Mouse (Mus musculus): ENCODE measurements around the gene Sult6b1. TPM values are rescaled to one million over a fixed set of nuclear protein-coding genes. Genes with fewer than 3 reads are reported as not detected.

Gene Sult6b1
- total and polyA plus RNA-seq, 2 experiments from 2014 or later = not detected

GRCm38 (mm10) chr17:78937229-78937853 lies 30.5 kb upstream of the Sult6b1 start:
- DNase-seq (ENCODE audit: low spot score) = no peak
- peak overlapping the region; percentile 28 for H3K27ac ChIP-seq (ENCODE audit: low read depth)

DNA sequence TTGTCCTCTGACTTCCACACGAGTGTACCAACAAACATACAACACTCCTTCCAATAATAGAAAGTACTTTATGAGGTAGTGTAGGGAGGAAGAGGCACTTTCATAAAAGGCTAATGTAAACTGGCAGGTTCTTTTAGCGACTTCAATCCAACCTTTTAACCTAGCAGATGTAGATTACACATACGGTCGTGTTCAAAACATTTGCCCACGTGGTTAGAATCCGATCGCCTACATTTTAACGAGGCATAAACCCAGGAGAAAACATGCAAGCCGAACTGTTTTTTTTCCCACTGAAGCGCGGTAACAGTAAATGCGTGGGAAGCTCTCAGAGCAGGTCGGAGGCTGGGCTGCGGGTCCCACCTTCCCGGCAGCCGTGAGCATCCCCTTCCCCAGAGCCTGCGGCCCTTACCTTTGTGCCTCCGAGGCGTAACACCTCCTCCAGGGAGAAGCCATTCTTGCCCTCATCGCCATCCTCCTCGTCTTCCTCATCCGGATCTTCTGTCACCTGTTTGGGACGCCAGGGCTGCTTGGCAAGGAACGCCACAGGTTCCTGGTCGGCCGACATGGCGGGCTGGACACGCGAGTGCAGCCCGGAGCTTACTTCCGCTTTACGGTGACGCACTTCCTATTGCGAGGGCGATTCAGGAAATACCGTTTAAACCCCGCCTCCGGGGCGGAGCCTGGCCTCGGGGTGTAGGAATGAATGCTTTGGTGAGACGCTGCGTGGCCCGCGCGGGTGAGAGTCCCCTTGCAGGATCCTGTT lies 29.9 kb upstream of the Sult6b1 start, which contains the start of the genes Cebpz and Ndufaf7:
TSS of gene Cebpz (minus strand) at position 601 of the 763 bp plus-strand sequence.
TSS of gene Ndufaf7 (plus strand) at position 671 of the 763 bp plus-strand sequence.
- peaks cover 43% of the 10 kb centered on the region for H3K36me3 ChIP-seq (replicated peaks; ENCODE audit: control insufficient read depth, insufficient read depth, low read length)
- H3K4me2 ChIP-seq (ENCODE audit: low read depth, low read length) = peak within 1 kb of the TSS; percentile 91
- DNase-seq (ENCODE audit: low spot score) (peak; percentile 95), ATAC-seq (ENCODE audit: insufficient read depth, low read depth) (peak; percentile 99)
- peak within 1 kb of the TSS; percentile 80 for H3K9ac ChIP-seq (replicated peaks; ENCODE audit: low read depth, low read length)
- WGBS = under 1% methylated on average over 45 of the region's 45 CpGs
- peak within 1 kb of the TSS; percentile 39 for H3K27ac ChIP-seq (ENCODE audit: low read depth)
- no peaks in the 10 kb centered on the region for H3K27me3 ChIP-seq (ENCODE audit: control insufficient read depth, insufficient read depth, low read length)
- peak within 1 kb of the TSS; percentile 92 for H3K4me3 ChIP-seq (ENCODE audit: low read depth, low read length)
- H3K9me3 ChIP-seq (replicated peaks; ENCODE audit: control insufficient read depth, low read length) = no peaks in the 10 kb centered on the region
- H3K4me1 ChIP-seq (ENCODE audit: control insufficient read depth, insufficient read depth) = peaks cover 13% of the 10 kb centered on the region
- TF ChIP-seq CTCF (IDR thresholded peaks at IDR 0.05; ENCODE audit: low read depth) (no peak), EP300 (IDR thresholded peaks at IDR 0.05; ENCODE audit: low read depth) (no peak)

More at GRCm38 (mm10) chr17:78937229-78937853, 30.5 kb upstream of the Sult6b1 start:
- H3K36me3 ChIP-seq (replicated peaks; ENCODE audit: control insufficient read depth, insufficient read depth, low read length) = peaks cover 36% of the 10 kb centered on the region
- peak overlapping the region; percentile 80 for H3K9ac ChIP-seq (replicated peaks; ENCODE audit: low read depth, low read length)
- peak overlapping the region; percentile 91 for H3K4me2 ChIP-seq (ENCODE audit: low read depth, low read length)
- TF ChIP-seq CTCF (IDR thresholded peaks at IDR 0.05; ENCODE audit: low read depth) (no peak), EP300 (IDR thresholded peaks at IDR 0.05; ENCODE audit: low read depth) (no peak)
- no peaks in the 10 kb centered on the region for H3K9me3 ChIP-seq (replicated peaks; ENCODE audit: control insufficient read depth, low read length)
- H3K4me3 ChIP-seq (ENCODE audit: low read depth, low read length) = peak overlapping the region; percentile 92
- 6% methylated on average over 26 of the region's 26 CpGs for WGBS
- H3K27me3 ChIP-seq (ENCODE audit: control insufficient read depth, insufficient read depth, low read length) = no peaks in the 10 kb centered on the region
- peak; percentile 0; the same call in 1 of the 2 replicates for ATAC-seq (ENCODE audit: insufficient read depth, low read depth)
- H3K4me1 ChIP-seq (ENCODE audit: control insufficient read depth, insufficient read depth) = peaks cover 13% of the 10 kb centered on the region

DNA sequence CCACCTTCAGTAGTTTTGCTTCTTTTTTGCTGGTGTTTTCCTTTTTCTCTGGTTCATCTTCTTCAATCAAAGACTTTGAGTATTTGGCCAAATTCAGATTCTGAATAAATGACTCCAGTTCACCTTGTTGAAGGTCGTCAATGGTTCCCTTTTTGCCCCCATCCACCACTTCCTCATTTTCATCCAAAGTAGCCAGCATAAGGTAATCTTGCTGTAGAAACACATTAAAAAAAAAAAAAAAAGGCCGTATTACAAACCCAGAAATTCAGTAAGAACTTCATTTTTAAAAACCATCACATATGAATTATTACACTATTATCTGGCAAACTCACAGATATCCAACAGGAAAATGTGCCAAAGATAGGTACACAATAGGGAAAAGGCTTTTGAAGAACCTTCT lies 29.1 kb upstream of the Sult6b1 start:
- Histone ChIP-seq H3K27ac (ENCODE audit: low read depth) (no peak overlapping the region), H3K36me3 (replicated peaks; ENCODE audit: control insufficient read depth, insufficient read depth, low read length) (peaks cover 48% of the 10 kb centered on the region), H3K4me1 (ENCODE audit: control insufficient read depth, insufficient read depth) (peaks cover 13% of the 10 kb centered on the region), H3K4me3 (ENCODE audit: low read depth, low read length) (peak overlapping the region; percentile 92), H3K9me3 (replicated peaks; ENCODE audit: control insufficient read depth, low read length) (no peaks in the 10 kb centered on the region), H3K4me2 (ENCODE audit: low read depth, low read length) (peak overlapping the region; percentile 91), H3K9ac (replicated peaks; ENCODE audit: low read depth, low read length) (peak overlapping the region; percentile 80), H3K27me3 (ENCODE audit: control insufficient read depth, insufficient read depth, low read length) (no peaks in the 10 kb centered on the region)
- 87% methylated on average over 2 of the region's 2 CpGs for WGBS
- ATAC-seq (ENCODE audit: insufficient read depth, low read depth) (no peak), DNase-seq (ENCODE audit: low spot score) (no peak)
- TF ChIP-seq EP300 (IDR thresholded peaks at IDR 0.05; ENCODE audit: low read depth) (no peak), CTCF (IDR thresholded peaks at IDR 0.05; ENCODE audit: low read depth) (no peak)

DNA sequence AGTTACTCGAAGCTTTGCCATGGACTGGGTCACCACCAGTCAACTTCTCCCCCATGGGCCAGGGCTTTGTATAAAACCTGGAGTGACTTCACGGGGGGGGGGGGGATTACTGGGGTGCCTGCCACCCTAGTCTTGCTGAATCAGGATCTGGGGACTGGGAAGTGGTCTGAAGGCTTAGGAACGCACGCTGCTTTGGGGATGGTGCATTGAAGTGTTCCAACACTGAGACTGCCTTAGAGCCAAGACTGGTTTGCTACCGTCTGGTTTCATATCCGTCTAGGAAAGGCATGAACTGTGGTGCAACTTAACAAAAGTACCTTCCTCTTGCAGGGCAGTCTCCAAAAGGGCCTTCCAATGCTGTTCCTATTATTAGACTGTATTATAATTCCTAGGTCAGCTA lies 10.9 kb upstream of the Sult6b1 start:
- no peak overlapping the region for H3K4me3 ChIP-seq (ENCODE audit: low read depth, low read length)
- H3K27me3 ChIP-seq (ENCODE audit: control insufficient read depth, insufficient read depth, low read length) = no peaks in the 10 kb centered on the region
- H3K4me1 ChIP-seq (ENCODE audit: control insufficient read depth, insufficient read depth) = peaks cover 9% of the 10 kb centered on the region; the same call in 1 of the 2 replicates
- WGBS = 49% methylated on average over 6 of the region's 6 CpGs
- H3K4me2 ChIP-seq (ENCODE audit: low read depth, low read length) = no peak overlapping the region
- H3K27ac ChIP-seq (ENCODE audit: low read depth) = no peak overlapping the region
- H3K9ac ChIP-seq (replicated peaks; ENCODE audit: low read depth, low read length) = peak overlapping the region; percentile 76; the same call in 1 of the 2 replicates
- H3K9me3 ChIP-seq (replicated peaks; ENCODE audit: control insufficient read depth, low read length) = no peaks in the 10 kb centered on the region
- peaks cover 37% of the 10 kb centered on the region for H3K36me3 ChIP-seq (replicated peaks; ENCODE audit: control insufficient read depth, insufficient read depth, low read length)
- TF ChIP-seq CTCF (IDR thresholded peaks at IDR 0.05; ENCODE audit: low read depth) = no peak
- TF ChIP-seq EP300 (IDR thresholded peaks at IDR 0.05; ENCODE audit: low read depth) = no peak
- ATAC-seq (ENCODE audit: insufficient read depth, low read depth) (no peak), DNase-seq (ENCODE audit: low spot score) (no peak)

GRCm38 (mm10) chr17:78916899-78917298 lies 10.1 kb upstream of the Sult6b1 start:
- no peaks in the 10 kb centered on the region for H3K9me3 ChIP-seq (replicated peaks; ENCODE audit: control insufficient read depth, low read length)
- peaks cover 9% of the 10 kb centered on the region; the same call in 1 of the 2 replicates for H3K4me1 ChIP-seq (ENCODE audit: control insufficient read depth, insufficient read depth)
- WGBS = 1% methylated on average over 11 of the region's 11 CpGs
- peak overlapping the region; percentile 89 for H3K27ac ChIP-seq (ENCODE audit: low read depth)
- DNase-seq (ENCODE audit: low spot score) (no peak), ATAC-seq (ENCODE audit: insufficient read depth, low read depth) (no peak; the same call in 1 of the 2 replicates)
- H3K9ac ChIP-seq (replicated peaks; ENCODE audit: low read depth, low read length) = peak overlapping the region; percentile 76
- H3K4me2 ChIP-seq (ENCODE audit: low read depth, low read length) = peak overlapping the region; percentile 88
- H3K4me3 ChIP-seq (ENCODE audit: low read depth, low read length) = peak overlapping the region; percentile 84
- TF ChIP-seq CTCF (IDR thresholded peaks at IDR 0.05; ENCODE audit: low read depth) = no peak
- no peak for TF ChIP-seq EP300 (IDR thresholded peaks at IDR 0.05; ENCODE audit: low read depth)
- peaks cover 30% of the 10 kb centered on the region for H3K36me3 ChIP-seq (replicated peaks; ENCODE audit: control insufficient read depth, insufficient read depth, low read length)
- H3K27me3 ChIP-seq (ENCODE audit: control insufficient read depth, insufficient read depth, low read length) = no peaks in the 10 kb centered on the region

Measured in heart, postnatal 0 days (tissue).